Mouse (Mus musculus): Measurements from ENCODE around the gene C4bp. TPM values are rescaled to one million over a fixed set of nuclear protein-coding genes. Genes with fewer than 3 reads are reported as not detected.

Gene C4bp
- polyA plus RNA-seq, 1 experiment = not detected

DNA sequence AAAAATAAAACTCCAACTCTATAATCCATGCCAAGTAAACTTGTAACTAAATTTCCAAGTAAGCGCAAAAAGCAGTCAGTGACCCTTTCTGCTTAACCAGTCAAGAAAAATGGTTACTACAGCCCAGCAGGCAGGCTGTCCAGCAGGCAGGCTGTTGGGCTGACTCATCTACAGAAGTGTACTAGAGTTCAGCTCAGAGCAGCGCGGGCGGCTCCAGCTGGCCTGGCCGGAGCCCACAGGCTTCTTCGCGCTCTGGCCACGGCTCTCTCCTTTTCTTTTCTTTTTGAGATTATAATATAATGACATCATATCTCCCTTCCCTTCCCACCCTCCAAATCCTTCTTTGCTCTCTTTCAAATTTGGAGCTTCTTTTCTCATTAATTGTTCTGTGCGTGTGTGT is 72.8 kb downstream of the C4bp start:
- no peak for TF ChIP-seq GATA1 (IDR thresholded peaks at IDR 0.05; ENCODE audit: low read length)

Other genes with a start within 250 kb of the C4bp start
- not detected in 2 replicates for gene Cd55b, start 238.6 kb downstream of the C4bp start, polyA plus RNA-seq (2012)
- 8.3 and 12.2 TPM in 2 replicates for gene Cd55, start 198.9 kb downstream of the C4bp start, polyA plus RNA-seq (2012)
- not detected in 2 replicates for gene Zp3r, start 32.0 kb downstream of the C4bp start, polyA plus RNA-seq (2012)
- gene Gm29427, start 54.2 kb upstream of the C4bp start, polyA plus RNA-seq (2012) = not detected in 2 replicates
- 2.2 and 2.4 TPM in 2 replicates for gene Yod1, start 55.7 kb upstream of the C4bp start, polyA plus RNA-seq (2012)
- 5.0 and 8.5 TPM in 2 replicates for gene Pfkfb2, start 67.6 kb upstream of the C4bp start, polyA plus RNA-seq (2012)
- 1.6 TPM in 2 replicates for gene AA986860, start 70.3 kb upstream of the C4bp start, polyA plus RNA-seq (2012)
- not detected in 2 replicates for gene Fcamr, start 139.3 kb upstream of the C4bp start, polyA plus RNA-seq (2012)
- not detected in 2 replicates for gene Pigr, start 165.1 kb upstream of the C4bp start, polyA plus RNA-seq (2012)
- not detected in 2 replicates for gene Fcmr, start 204.0 kb upstream of the C4bp start, polyA plus RNA-seq (2012)
- gene Il24, start 225.8 kb upstream of the C4bp start, polyA plus RNA-seq (2012) = not detected in 2 replicates
- gene Il20, start 249.8 kb upstream of the C4bp start, polyA plus RNA-seq (2012) = not detected in 2 replicates